Mouse (Mus musculus) ES-E14 (cell line): Measurements from ENCODE around the gene Hjurp.

Experiments used
- CHD2 ChIP-seq: IDR thresholded peaks from 2 replicates; pipeline ENCODE4 v1.6.1; 2014; ENCODE audit warnings: mild to moderate bottlenecking, low read depth, low read length, inconsistent platforms
- HCFC1 ChIP-seq: IDR thresholded peaks from 2 replicates; pipeline ENCODE4 v1.6.1; 2012; ENCODE audit warnings: low read length, inconsistent platforms, borderline replicate concordance; ENCODE audit not compliant: insufficient read depth
- ZC3H11A ChIP-seq: IDR thresholded peaks from 2 replicates; pipeline ENCODE4 v1.6.1; 2012; ENCODE audit warnings: low read depth, mild to moderate bottlenecking, inconsistent platforms, low read length, borderline replicate concordance
- ZNF384 ChIP-seq: IDR thresholded peaks from 2 replicates; pipeline ENCODE4 v1.6.1; 2012; ENCODE audit warnings: low read depth, low read length, inconsistent platforms

DNA sequence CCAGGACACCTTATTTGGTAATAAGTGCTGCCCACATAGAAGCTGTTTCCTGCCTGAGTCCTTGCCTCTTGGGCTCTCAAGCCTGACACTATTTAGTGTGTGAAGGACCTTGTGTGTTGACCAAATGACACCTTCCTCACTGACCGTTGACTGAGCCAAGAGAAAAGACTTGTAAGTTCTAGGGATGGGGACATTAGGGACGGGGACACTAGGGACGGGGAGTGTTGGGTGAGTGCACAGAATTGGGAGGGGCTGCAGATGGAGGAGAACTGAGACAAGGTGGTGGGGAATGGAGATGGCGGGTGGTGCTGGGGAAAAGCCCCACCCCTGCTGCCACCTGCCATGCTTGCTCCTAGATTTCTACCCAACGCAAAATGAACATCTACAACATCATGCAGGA is 47.4 kb downstream of the Hjurp start:
- TF ChIP-seq HCFC1 = no peak
- TF ChIP-seq ZC3H11A = no peak
- no peak for TF ChIP-seq ZNF384
- TF ChIP-seq CHD2 = no peak
